Mouse (Mus musculus): ENCODE data around the gene Hadh.

Gene Hadh

DNA sequence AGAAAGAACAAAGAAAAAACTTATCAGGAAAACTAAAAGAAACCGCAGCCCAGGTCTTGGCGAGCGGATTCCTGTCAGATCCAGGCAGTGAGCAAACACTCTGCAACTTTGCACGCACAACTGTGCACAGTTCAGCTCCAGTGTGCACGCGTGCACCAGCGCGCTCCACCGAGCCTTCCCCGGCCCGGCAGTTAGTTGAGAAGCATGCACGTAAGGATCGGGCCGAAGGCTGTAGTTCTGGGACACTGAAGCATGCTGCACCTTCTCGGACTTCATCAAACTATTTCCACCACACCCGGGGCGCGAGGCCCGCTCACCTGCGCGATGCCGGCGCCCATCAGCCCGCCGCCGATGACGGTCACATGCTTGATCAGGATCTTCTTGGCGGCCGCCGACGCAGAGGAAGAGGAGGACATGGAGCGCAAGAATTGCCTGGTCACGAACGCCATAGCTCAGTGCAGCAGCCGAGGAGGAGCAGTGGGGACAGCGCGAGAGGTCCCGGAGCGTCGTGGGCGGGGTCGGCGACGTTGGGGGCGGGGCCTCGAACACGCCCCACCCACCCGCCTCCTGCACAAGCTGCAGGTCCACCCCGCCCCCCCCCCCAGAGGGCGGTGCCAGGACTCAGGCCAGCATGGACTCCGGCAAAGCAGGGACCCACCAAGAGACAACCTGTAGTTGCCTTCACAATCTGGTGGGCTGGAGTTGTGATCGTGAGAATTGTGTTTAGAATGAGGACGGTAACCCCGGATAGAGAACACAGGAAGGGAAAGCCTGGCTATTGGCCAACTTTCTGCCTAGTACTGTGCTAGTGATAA, at the start of gene Hadh:
TSS of gene Hadh (minus strand) at position 543 of the 815 bp plus-strand sequence.
- DNase-seq (ENCODE audit: low spot score in 2 of 2) = peak; percentile 80 to 83

GRCm38 (mm10) chr3:131320184-131320583, 48.3 kb upstream of the Hadh start:
- peak; percentile 38 to 51 for DNase-seq (ENCODE audit: low spot score in 2 of 2)

DNA sequence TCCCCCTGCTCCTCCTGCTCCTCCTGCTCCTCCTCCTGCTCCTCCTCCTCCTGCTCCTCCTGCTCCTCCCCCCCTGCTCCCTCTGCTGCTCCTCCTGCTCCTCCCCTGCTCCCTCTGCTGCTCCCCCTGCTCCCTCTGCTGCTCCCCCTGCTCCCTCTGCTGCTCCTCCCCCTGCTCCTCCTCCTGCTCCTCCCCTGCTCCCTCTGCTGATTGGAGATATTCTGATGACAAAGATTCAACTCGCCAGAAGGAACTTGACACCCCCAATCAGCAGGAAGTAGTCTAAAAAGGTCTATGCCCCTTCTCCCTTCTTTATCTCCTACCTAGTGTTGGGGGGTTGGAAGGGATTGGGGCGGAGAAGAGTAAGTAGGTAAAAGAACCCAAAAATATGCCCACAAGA, 46.3 kb upstream of the Hadh start:
- no peak for DNase-seq (ENCODE audit: low spot score in 2 of 2)

GRCm38 (mm10) chr3:131317126-131317525, 45.2 kb upstream of the Hadh start:
- no peak for DNase-seq (ENCODE audit: low spot score in 2 of 2)

DNA sequence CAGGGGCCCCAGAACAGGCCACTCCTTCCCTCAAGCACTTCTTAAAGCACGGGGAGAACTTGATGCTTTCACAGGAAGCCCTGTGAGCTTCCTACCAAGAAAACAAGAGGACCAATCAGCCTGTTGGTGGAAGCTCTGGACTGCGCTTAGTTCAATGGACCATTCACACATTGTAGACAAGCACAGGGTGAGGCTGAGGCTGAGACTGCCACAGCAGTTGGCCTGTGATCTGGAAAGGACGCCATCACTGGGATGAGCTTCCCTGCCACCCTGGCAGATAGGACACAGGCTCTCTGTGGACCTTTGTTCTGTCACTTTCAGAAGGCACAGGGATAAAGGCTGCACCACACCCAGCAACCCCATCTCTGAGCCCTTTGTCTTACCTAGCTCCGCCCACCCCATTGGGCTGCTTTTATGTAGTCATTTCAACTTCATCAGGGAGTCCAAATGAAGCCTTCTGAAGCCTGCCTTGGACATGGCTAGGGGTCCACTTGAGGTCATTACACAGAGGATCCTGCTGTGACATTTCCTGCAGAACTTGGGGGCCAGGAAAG, 44.1 kb upstream of the Hadh start:
- DNase-seq (ENCODE audit: low spot score in 2 of 2) = no peak

GRCm38 (mm10) chr3:131312340-131312739, 40.4 kb upstream of the Hadh start:
- no peak for DNase-seq (ENCODE audit: low spot score in 2 of 2)

DNA sequence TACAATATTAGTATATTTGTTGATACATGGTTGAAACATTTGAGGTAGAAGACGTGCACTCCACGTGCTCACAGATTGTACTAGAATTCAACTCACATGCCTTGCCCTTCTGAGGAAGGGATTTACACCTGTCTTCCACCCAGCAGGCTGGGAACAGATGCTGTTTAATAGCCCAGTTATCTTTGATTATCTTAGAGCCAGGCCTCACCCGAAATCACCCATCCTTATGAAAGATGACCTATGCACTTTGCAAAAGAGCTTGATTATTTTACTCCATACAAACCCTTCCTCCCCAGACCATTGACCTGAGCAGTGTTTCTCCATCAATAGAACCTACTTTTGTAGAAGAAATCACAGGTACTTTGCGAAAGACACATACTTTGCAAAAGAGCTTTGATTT, 38.7 kb upstream of the Hadh start:
- DNase-seq (ENCODE audit: low spot score in 2 of 2) = no peak

- no peak for DNase-seq (ENCODE audit: low spot score in 2 of 2)
Measured at GRCm38 (mm10) chr3:131307811-131308210, 35.9 kb upstream of the Hadh start.

GRCm38 (mm10) chr3:131306255-131306654, 34.4 kb upstream of the Hadh start:
- no peak for DNase-seq (ENCODE audit: low spot score in 2 of 2)

DNA sequence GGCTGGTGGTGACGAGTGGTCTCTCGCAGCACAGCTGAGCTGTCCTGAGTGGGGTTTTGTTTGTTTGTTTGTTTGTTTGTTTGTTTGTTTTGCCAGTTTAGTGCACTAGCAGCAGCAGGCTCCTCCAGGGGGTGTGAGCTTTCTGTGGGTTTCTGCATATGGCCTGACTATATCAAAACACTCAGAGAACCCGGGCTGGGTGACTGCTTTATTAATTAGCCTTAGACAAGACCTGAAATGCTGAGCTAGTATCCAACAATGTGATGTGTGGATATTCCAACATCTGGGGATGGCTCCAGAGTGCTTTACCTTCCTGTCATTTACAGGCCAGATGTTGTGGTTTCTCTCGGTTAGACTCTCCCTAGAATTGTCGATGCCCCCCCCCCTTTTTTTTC, 31.4 kb upstream of the Hadh start:
- DNase-seq (ENCODE audit: low spot score in 2 of 2) = no peak

DNA sequence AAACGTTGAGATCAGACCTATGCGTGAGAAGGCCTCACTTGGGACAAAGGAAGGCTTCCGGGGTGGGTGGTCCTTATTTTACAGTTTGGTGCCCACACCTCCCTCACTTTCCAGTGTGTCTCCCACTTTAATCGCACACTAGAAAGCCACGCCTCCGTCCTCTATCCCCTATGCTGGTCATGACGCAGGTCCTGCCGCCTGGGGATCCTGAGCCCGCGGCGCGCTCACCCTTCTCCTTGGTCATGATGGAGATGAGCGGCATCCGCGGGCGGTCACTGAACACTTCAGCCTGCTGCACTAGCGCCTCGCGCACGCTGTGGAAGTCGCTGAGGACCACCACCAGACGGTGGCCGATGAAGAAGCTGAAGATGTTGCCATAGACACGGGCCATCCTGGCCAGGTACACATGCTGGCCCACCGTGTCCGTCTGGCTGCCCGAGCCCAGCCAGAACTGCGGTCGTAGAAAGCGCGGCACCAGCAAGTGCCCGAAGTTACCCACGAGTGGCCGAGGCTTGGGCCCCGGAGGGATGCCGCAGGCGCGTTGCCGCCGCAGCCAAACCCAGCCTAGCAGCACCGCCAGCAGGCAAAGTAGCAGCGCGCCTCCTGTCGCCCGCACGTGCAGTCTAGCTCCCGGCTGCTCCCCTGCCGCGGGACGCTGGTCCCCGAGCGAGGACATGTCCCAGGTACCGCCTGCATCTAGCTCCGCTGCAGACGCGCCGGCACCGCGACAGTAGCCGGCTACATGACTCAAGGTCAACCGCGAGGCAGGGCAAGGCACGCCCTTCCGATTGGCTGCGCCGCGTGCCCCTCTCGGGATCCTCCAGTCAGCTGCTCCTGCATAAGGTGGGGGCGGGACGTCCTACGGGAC, 30.8 kb upstream of the Hadh start, which contains the start of gene Cyp2u1:
TSS of gene Cyp2u1 (minus strand) at position 776 of the 868 bp plus-strand sequence.
- DNase-seq (ENCODE audit: low spot score in 2 of 2) = peak; percentile 83 to 84

- DNase-seq (ENCODE audit: low spot score in 2 of 2) = peak in 1 of 2 experiments; percentile 15
Measured at GRCm38 (mm10) chr3:131299908-131300307, 28.0 kb upstream of the Hadh start.

DNA sequence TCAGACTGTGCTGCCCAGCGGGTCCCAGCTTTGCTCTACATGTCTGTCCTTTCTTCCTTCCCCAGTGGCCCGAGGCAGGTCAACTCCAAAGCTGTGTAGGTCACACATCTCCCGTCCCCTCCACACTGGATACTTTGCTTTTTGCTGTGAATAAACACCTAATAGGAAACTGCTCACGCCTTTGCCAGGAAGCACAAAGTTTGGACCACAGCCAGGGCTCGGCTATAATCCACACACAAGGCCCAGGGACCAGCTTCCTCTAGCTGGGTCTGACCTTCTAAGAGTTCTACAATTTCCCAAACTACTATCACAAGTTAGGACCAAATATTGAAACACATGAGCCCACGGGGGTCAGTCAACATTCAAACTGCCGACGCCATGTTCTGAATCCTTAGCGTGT, 27.2 kb upstream of the Hadh start:
- DNase-seq (ENCODE audit: low spot score in 2 of 2) = no peak

GRCm38 (mm10) chr3:131296893-131297292, 25.0 kb upstream of the Hadh start:
- DNase-seq (ENCODE audit: low spot score in 2 of 2) = no peak

GRCm38 (mm10) chr3:131295513-131296200, 23.8 kb upstream of the Hadh start:
- DNase-seq (ENCODE audit: low spot score in 2 of 2) = no peak

DNA sequence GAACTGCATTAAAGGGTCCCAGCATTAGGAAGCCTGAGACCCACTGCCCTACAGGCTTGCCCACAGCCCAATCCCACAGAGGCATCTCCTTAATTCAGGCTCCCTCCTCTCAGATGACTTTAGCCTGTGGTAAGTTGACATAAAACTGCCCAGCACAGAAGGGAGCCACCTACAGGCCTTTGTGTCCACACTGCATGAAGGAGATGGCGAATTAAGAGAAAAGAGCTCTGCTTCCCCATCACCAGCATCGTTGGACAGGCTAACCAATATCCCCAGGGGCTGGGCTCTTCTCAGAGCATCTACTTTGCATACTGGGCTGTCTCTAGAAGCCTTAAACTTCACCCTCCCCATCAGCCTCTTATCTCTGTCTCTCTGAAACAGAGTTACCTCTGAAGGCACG, 22.6 kb upstream of the Hadh start:
- DNase-seq (ENCODE audit: low spot score in 2 of 2) = no peak

- DNase-seq (ENCODE audit: low spot score in 2 of 2) = no peak
Measured at GRCm38 (mm10) chr3:131292959-131293358, 21.1 kb upstream of the Hadh start.

DNA sequence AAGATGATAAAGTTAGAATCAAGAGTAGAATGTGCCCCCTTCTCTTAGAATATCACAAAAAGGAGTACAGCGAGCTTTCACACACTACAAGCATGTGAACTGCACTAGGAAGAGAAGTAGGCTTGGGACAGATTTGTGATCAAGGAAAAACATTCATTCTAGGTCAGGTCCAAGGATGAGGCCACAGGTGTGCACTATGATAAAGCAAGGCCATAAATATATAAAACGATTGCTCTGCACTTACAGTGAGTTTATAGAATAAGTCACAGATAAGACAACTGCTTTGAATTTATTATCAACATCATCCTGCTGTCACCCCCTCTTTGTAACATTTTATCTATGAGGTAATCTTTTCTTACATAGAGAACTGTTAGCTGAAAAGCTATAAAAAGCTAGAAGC, 20.4 kb upstream of the Hadh start:
- DNase-seq (ENCODE audit: low spot score in 2 of 2) = no peak

DNA sequence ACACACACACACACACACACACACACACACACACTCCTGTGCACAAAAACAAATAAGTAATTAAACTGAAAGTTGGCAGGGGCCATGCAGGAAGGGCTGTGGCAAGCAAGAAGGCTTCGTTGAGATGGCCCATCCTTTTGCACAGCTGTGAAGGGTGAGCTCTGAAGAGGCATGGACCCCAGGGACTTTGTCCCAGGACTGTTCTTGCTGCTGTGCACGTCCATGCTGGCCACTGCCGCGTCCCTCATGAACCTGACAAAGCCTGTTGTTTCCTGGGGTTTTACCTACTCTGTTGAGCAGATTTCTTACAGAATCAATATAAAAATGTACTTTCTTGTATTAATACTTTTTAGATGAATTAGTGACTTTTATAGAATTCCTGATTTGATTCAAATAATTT, 20.0 kb upstream of the Hadh start:
- DNase-seq (ENCODE audit: low spot score in 2 of 2) = no peak

GRCm38 (mm10) chr3:131274151-131274550, 2.2 kb upstream of the Hadh start:
- no peak for DNase-seq (ENCODE audit: low spot score in 2 of 2)

GRCm38 (mm10) chr3:131272374-131273100, 636 bp upstream of the Hadh start:
- DNase-seq (ENCODE audit: low spot score in 2 of 2) = no peak

Measured in spleen, postnatal 36 days (tissue).